Mouse (Mus musculus) macrophage (primary cell): ENCODE results near the gene Csrnp3. TPM values are rescaled to one million over a fixed set of nuclear protein-coding genes. Genes with fewer than 3 reads are reported as not detected.

Source experiments
- H3K27ac ChIP-seq: fragments of 350-480 bp; formaldehyde crosslinking; 2 replicates; pipeline ENCODE4 v1.9.0; 2021
- H3K36me3 ChIP-seq: fragments of 350-480 bp; formaldehyde crosslinking; 2 replicates; pipeline ENCODE4 v1.9.0; 2021; ENCODE audit errors: inconsistent target
- H3K4me3 ChIP-seq: fragments of 350-480 bp; formaldehyde crosslinking; 2 replicates; pipeline ENCODE4 v1.9.0; 2021; ENCODE audit errors: inconsistent target
- H3K79me2 ChIP-seq: fragments of 350-480 bp; formaldehyde crosslinking; 2 replicates; pipeline ENCODE4 v1.9.0; 2021; ENCODE audit errors: inconsistent target
- WGBS: methylation state at CpG from one replicate; pipeline ENCODE4 v1.1.7; 2026; ENCODE audit warnings: inconsistent platforms; ENCODE audit not compliant: missing documents; 5-methylcytosine and 5-hydroxymethylcytosine counted together
- polyA plus RNA-seq: library from polyadenylated mRNA; stranded (reverse); fragments of 250-400 nt; gene quantifications from 3 replicates; pipeline ENCODE4 v1.2.4, GENCODE M21; 2018; ENCODE audit warnings: inconsistent platforms

Gene Csrnp3
- polyA plus RNA-seq, 1 experiment from 2014 or later: not detected

DNA sequence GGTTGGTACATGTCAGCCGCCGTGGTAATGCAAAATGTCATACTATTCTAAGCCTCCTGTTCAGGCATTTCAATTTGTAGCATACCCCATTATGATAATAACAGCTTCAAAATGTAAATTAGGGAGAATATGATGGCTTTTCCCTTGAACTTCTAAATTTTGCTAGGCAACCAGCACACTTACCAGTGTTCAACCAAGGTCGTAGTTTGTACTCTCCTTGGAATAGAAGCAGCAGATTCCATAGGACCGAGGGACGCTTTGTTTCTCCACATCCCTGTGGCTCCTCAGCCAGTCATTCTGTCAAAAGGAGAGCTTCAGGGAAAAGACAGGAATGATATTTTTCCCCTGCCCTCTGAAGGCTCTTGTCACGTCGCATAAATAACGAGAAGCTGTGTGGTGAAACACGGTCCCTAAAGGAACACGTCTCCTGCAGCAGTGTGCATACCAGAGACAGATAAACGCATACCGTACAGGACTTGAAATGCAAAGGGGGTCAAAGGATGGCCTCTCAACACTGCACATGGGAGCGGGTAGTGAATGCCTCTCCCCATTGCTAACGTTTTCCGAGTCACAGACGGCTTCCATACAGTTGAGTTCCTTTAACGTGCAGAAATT is 108.3 kb downstream of the Csrnp3 start:
- WGBS: 92% methylated on average over 17 of the region's 17 CpGs
- H3K27ac ChIP-seq: no peak overlapping the region

DNA sequence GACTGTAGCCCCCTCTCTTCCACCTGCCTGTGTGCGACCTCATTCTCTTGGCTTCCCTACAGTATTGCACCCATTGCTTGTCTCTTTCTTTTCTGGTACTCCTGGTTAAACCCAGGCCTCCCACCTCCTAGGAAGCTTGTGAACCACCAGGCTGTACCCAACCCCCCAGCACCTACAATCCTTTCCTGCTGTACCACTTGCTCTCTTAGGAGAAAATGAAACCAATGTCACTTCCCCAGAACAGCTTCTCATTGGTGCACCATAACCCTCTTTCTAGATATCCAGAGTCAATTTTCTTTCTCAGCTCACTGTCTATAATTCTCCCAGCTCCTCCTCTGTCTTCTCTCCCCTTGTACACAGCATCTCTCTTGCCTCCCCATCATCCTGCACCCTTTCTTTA is 110.2 kb downstream of the Csrnp3 start:
- Histone ChIP-seq H3K36me3 (no peaks in the 10 kb centered on the region), H3K27ac (no peak overlapping the region), H3K79me2 (no peaks in the 10 kb centered on the region), H3K4me3 (no peak overlapping the region)
- 100% methylated on average over 1 of the region's 1 CpGs for WGBS

More for the DNA sequence above, 108.3 kb downstream of the Csrnp3 start:
- Histone ChIP-seq H3K36me3 (no peaks in the 10 kb centered on the region), H3K4me3 (no peak overlapping the region), H3K79me2 (no peaks in the 10 kb centered on the region)

DNA sequence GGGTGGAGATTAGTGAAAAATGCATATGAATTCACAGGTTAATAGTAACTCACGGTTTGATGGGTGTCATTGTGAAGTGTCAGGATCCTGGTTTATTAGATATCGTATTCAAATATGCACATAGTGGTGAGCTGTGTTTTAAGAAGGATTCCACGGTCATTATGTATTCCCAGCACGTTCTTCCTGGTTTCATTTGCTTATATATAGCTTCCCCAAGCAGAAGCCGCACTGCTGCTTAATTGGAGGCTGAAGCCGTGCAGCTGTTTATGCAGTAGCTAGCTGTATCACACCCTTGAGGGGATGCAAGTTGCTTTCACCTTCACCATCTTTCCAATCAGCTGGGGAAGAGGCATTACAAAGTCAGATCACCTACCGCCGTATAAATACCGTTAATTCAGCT is 111.2 kb downstream of the Csrnp3 start:
- no peaks in the 10 kb centered on the region for H3K36me3 ChIP-seq
- WGBS: 85% methylated on average over 9 of the region's 9 CpGs
- H3K27ac ChIP-seq: no peak overlapping the region
- no peak overlapping the region for H3K4me3 ChIP-seq
- no peaks in the 10 kb centered on the region for H3K79me2 ChIP-seq

DNA sequence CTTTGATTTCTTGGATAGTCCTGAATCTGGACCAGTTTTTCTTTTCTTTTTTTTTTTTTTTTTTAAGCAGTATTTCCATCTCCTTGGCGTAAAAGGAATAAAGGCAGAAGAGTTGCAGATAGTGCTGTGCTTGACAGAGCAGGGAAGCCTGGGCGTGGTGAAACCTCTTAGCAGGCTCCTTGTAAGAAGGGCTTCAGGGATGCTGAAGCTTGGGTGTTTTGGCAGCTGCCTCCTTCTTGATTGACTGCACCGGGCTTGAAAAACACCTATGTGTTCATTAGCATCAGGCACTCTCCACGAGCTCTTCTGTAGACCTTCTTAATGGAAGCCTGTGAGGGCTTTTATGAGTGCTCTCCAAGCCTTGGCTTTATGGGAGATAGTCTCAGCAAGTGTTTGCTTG is 117.9 kb downstream of the Csrnp3 start:
- Histone ChIP-seq H3K4me3 (no peak overlapping the region), H3K27ac (no peak overlapping the region), H3K36me3 (no peaks in the 10 kb centered on the region), H3K79me2 (no peaks in the 10 kb centered on the region)
- 81% methylated on average over 4 of the region's 4 CpGs for WGBS

DNA sequence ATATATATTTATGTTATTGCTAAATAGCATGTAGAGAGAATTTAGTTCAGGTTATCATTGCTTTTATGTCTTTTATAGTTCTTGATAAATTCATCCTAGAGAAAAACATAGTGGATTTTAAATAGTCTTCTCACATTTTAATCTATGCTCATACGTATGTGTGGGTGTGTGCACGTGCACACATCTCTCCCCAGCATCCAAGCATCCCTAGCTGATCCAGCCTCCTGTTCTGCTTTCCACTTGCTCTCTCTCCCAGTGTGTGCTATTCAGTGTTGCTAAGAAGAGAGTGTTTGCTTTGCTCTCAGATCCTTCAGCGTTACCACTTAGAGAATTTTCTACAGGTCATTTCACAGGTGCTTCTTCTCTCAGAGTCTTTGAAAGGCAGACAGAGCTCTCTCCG is 123.2 kb downstream of the Csrnp3 start:
- no peaks in the 10 kb centered on the region for H3K79me2 ChIP-seq
- H3K27ac ChIP-seq: no peak overlapping the region
- no peaks in the 10 kb centered on the region for H3K36me3 ChIP-seq
- WGBS: 88% methylated on average over 4 of the region's 4 CpGs
- no peak overlapping the region for H3K4me3 ChIP-seq

DNA sequence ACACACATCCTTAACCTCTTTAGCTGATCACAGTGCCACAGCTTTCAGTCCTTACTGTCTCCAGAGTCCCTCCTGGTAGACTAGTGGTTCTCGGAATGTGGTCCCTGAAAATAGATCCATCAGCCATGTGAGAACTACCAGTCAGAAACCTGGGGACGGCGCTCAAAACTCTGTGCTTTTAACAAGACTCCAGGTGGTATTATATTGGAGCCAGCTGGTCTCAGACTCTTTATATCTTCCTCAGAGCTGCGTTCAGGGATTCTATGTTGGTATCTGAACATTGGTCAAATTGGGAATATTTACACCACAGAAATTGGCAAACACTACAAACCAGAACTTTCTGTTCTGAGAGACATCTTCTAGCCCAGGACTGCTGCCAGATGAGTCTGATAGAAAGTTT is 128.3 kb downstream of the Csrnp3 start:
- no peak overlapping the region for H3K4me3 ChIP-seq
- 94% methylated on average over 4 of the region's 4 CpGs for WGBS
- no peaks in the 10 kb centered on the region for H3K79me2 ChIP-seq
- no peak overlapping the region for H3K27ac ChIP-seq
- H3K36me3 ChIP-seq: no peaks in the 10 kb centered on the region

DNA sequence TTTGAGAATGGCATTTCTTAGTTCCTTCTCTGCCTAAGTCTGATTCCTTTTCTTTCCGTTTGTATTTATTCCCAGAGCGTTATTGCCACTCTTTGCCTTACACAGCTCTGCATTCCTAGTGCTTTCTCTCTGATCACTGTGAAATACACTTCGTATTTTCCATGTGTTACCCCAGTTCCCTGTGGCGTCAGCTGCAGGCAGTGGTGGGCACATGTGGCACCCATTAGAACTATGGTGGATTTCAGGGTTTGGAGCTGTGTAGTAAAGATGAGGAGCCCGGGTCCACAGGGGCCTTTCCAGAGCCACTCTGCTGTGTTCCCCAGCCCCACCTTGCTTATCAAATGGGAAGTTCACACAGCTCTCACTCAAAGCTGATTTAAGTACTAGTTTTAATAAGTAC is 129.8 kb downstream of the Csrnp3 start:
- H3K79me2 ChIP-seq: no peaks in the 10 kb centered on the region
- H3K4me3 ChIP-seq: no peak overlapping the region
- no peaks in the 10 kb centered on the region for H3K36me3 ChIP-seq
- no peak overlapping the region for H3K27ac ChIP-seq
- 92% methylated on average over 4 of the region's 5 CpGs for WGBS

DNA sequence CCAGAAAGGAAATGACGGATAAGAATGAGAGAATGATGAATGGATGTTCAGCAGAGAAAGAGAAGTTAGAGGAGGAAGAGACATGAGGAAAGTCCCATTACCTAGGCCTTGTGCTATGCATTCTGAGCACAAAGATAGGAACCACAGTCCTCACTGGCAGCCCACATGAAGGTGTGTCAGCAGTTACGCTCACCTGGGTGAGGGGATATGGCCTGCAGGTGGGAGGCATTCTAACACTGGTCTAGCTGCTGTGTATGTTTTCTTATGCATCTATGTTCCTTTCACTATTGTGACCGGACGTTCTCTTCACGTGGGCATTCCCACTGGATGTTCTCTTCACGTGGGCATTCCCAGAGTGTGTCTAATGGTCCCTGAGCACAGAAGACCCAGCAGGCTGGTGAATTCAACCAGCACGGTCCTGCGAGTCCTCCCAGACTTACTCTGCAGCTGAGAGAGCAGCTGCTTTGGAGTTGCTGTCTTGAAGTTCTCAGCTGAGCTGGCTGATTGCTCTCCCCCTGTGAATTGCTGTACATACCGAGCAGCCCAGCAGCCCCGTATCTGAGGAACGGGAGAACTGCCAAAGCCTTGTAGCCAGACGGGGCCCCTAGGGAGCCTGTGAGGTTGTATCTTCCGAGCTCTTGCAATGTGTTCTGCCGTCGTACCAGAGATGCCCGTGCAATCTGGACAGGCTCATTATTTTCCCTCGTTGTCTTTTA is 133.9 kb downstream of the Csrnp3 start:
- Histone ChIP-seq H3K79me2 (no peaks in the 10 kb centered on the region), H3K36me3 (no peaks in the 10 kb centered on the region), H3K27ac (no peak overlapping the region), H3K4me3 (no peak overlapping the region)
- 83% methylated on average over 17 of the region's 17 CpGs for WGBS

DNA sequence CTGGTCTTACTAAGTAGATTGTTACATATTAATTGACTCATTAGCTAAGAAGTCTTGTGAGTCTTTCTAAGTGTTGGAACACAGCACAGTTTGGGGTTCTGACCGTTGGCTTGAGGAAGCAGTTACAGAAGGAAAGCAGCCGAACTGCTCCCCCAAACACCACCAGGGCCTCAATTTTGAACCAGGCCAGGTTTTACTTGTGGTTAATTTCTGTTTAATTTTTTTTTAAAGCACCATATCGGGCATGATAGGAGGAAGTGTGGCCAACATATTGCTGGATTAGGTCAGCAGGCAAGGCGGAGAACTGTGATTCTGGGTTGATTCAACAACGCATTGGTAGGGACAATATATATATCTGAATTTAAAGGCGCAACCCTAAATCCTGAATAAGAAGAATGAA is 135.9 kb downstream of the Csrnp3 start:
- Histone ChIP-seq H3K79me2 (no peaks in the 10 kb centered on the region), H3K36me3 (no peaks in the 10 kb centered on the region), H3K4me3 (no peak overlapping the region), H3K27ac (no peak overlapping the region)
- WGBS: 29% methylated on average over 6 of the region's 6 CpGs

DNA sequence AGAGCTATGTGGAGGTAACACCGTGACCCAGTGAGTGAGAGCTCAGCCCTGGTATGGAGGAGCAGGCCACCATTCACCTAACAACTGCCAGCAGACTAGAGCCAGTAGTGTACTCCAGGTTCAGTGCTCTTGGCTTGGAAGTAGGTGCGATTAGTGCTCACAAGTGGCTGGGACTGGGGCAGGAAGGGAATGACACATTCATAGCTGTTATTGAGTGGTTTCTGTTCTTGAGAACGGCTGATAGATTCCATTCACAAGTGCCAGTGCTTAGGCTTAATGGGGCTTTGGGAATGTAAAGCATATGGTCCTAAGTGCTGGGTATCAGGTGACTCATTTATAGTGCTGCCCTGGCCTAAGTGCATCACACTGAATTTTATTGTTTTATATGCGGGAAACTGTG is 136.4 kb downstream of the Csrnp3 start:
- WGBS: 73% methylated on average over 4 of the region's 4 CpGs
- Histone ChIP-seq H3K27ac (no peak overlapping the region), H3K36me3 (no peaks in the 10 kb centered on the region), H3K4me3 (no peak overlapping the region), H3K79me2 (no peaks in the 10 kb centered on the region)

DNA sequence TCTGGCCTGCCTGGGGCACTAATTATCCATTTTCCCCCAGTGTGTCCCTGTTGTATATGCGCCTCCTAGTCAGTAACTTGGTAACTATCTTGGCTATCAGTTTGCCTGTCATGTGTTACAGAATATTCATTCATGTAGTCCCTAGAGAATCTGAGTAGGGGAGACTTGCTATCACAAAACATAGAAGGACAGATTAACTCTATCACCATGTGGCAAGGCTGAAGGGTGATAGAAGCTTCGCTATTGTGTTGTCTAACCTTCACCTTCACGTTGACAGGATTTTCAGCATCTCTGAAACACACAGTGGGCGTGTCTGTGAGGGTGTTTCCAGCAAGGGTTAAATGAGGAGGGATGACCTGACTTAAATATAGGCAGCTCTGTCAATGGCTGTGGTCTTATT is 140.1 kb downstream of the Csrnp3 start:
- no peaks in the 10 kb centered on the region for H3K79me2 ChIP-seq
- no peak overlapping the region for H3K4me3 ChIP-seq
- H3K36me3 ChIP-seq: no peaks in the 10 kb centered on the region
- H3K27ac ChIP-seq: no peak overlapping the region
- 91% methylated on average over 4 of the region's 4 CpGs for WGBS

DNA sequence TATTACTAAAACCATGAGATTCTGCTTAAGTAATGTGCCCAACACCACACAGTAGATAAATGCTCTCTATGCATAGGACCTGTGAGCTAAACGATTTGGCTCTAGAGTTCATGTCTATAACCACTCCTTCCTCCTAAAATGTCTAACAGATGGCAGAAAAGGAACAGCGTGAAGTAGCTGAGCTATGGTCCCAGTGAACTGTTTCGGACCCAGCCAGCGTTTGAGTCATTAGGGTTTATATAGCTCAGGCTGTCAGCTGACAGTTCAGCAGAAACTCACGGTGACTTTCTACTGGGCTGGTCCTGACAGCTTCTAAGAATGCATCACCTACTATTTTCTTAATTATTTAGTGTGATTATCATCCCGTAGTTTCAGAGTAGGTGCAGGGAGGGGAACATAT is 141.5 kb downstream of the Csrnp3 start:
- no peaks in the 10 kb centered on the region for H3K36me3 ChIP-seq
- 87% methylated on average over 6 of the region's 6 CpGs for WGBS
- H3K79me2 ChIP-seq: no peaks in the 10 kb centered on the region
- H3K27ac ChIP-seq: no peak overlapping the region
- no peak overlapping the region for H3K4me3 ChIP-seq

DNA sequence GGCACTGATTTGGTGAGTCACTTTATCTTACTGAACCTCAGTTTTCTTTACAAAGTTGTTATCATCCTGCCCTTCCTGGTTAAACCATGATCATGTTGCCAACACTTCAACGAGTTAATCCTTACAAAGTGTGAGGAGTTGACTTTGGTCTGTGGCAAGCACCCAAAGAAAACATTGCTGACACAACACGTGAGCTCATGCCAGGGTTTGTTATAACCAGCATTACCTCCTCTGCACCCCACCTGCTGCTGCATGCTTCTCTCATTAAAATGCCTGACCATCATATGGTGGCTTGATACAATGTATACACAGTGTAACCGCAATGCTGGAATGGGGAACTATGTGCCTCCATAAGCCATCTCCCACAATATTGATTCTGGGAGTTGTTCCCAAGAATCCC is 142.0 kb downstream of the Csrnp3 start:
- no peak overlapping the region for H3K27ac ChIP-seq
- H3K79me2 ChIP-seq: no peaks in the 10 kb centered on the region
- 65% methylated on average over 3 of the region's 3 CpGs for WGBS
- H3K4me3 ChIP-seq: no peak overlapping the region
- no peaks in the 10 kb centered on the region for H3K36me3 ChIP-seq

DNA sequence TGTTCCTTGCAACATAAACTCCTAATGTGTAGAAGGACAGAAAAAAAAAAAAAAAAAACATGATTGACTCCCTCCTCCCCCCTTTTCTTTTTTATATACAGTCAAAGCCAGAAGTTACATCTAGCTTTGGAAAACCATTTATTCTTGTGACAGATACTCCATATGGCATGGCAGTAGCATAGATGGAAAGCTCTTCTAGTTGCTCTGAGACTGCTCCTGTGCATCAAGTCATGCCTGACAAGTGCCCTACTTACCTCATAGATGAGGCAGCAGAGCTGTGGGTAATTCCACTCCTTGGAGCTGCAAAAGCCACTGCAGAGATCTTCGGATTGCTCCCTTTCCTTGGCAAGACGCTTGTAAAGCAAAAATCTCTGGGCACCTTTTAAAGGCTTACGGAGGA is 143.2 kb downstream of the Csrnp3 start:
- Histone ChIP-seq H3K27ac (no peak overlapping the region), H3K36me3 (no peaks in the 10 kb centered on the region), H3K4me3 (no peak overlapping the region), H3K79me2 (no peaks in the 10 kb centered on the region)
- WGBS: 88% methylated on average over 3 of the region's 3 CpGs

DNA sequence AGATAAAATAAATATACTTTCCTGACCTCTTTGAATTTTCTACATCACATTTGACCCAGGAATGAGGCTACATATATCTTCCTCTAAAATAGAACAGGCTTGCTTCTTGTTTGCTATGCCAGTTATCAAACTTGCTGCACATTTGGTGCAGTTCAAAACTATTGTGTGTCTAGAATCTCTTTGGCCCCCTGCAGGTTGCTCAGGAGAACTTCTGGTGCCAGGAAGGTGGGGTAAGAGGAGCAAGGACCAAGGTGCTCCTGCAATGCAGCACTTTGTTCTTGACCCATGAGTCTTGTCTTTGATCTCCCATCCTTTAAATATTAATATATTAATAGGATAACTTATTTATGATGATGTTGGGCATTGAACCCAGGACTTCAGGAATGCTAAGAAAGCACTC is 144.5 kb downstream of the Csrnp3 start:
- no peak overlapping the region for H3K27ac ChIP-seq
- no peaks in the 10 kb centered on the region for H3K79me2 ChIP-seq
- H3K4me3 ChIP-seq: no peak overlapping the region
- H3K36me3 ChIP-seq: no peaks in the 10 kb centered on the region

DNA sequence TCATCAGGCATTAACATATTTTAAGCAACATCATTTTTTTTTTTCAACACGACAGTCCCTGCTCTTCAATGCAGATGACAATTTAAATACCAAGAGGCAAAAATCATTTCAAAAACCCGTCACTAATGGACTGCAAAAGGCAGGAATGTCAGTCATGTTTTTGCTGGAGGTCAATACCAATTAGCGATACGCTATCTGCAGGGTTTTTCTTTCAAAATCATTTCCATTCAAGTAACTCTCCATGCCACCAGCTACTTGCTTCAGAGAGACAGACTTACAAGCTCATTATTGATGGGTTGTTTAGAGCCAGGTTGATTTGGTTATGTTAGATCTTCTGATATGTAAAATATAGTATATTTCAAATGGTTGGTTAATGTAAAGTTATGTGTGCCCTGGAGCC is 145.2 kb downstream of the Csrnp3 start:
- no peak overlapping the region for H3K27ac ChIP-seq
- no peaks in the 10 kb centered on the region for H3K36me3 ChIP-seq
- H3K4me3 ChIP-seq: no peak overlapping the region
- 86% methylated on average over 4 of the region's 4 CpGs for WGBS
- no peaks in the 10 kb centered on the region for H3K79me2 ChIP-seq
